Mouse (Mus musculus): ENCODE measurements around the gene Bmpr2. TPM values are rescaled to one million over a fixed set of nuclear protein-coding genes. Genes with fewer than 3 reads are reported as not detected.

Gene Bmpr2
- polyA plus RNA-seq, 1 experiment: 1.9 TPM

- Histone ChIP-seq H3K4me3 (ENCODE audit: low read depth, low read length) (no peak overlapping the region), H3K27me3 (ENCODE audit: control insufficient read depth, insufficient read depth, low read length) (no peaks in the 10 kb centered on the region), H3K27ac (ENCODE audit: insufficient read depth, low read depth, low read length) (no peak overlapping the region), H3K4me1 (ENCODE audit: control insufficient read depth, insufficient read depth, insufficient read length, low read length) (peaks cover 28% of the 10 kb centered on the region), H3K36me3 (ENCODE audit: control insufficient read depth, insufficient read depth, low read length) (no peaks in the 10 kb centered on the region)
- TF ChIP-seq CTCF (IDR thresholded peaks at IDR 0.05; ENCODE audit: extremely low read depth, insufficient read length, insufficient replicate concordance, low read depth, low read length) (no peak), POLR2A (IDR thresholded peaks at IDR 0.05; ENCODE audit: low read depth, low read length) (no peak)
- 52% methylated on average over 8 of the region's 8 CpGs for WGBS
Measured at GRCm38 (mm10) chr1:59892777-59893176, 129.6 kb downstream of the Bmpr2 start.

GRCm38 (mm10) chr1:59894025-59894424 is 130.8 kb downstream of the Bmpr2 start:
- Histone ChIP-seq H3K4me3 (ENCODE audit: low read depth, low read length) (no peak overlapping the region), H3K27ac (ENCODE audit: insufficient read depth, low read depth, low read length) (peak overlapping the region; percentile 77), H3K27me3 (ENCODE audit: control insufficient read depth, insufficient read depth, low read length) (no peaks in the 10 kb centered on the region), H3K36me3 (ENCODE audit: control insufficient read depth, insufficient read depth, low read length) (no peaks in the 10 kb centered on the region), H3K4me1 (ENCODE audit: control insufficient read depth, insufficient read depth, insufficient read length, low read length) (peaks cover 32% of the 10 kb centered on the region)
- WGBS: 25% methylated on average over 4 of the region's 4 CpGs
- no peak for TF ChIP-seq POLR2A (IDR thresholded peaks at IDR 0.05; ENCODE audit: low read depth, low read length)
- no peak for TF ChIP-seq CTCF (IDR thresholded peaks at IDR 0.05; ENCODE audit: extremely low read depth, insufficient read length, insufficient replicate concordance, low read depth, low read length)

GRCm38 (mm10) chr1:59895456-59895855 is 132.3 kb downstream of the Bmpr2 start:
- WGBS: 14% methylated on average over 4 of the region's 4 CpGs
- Histone ChIP-seq H3K4me3 (ENCODE audit: low read depth, low read length) (no peak overlapping the region), H3K27me3 (ENCODE audit: control insufficient read depth, insufficient read depth, low read length) (no peaks in the 10 kb centered on the region), H3K36me3 (ENCODE audit: control insufficient read depth, insufficient read depth, low read length) (no peaks in the 10 kb centered on the region), H3K27ac (ENCODE audit: insufficient read depth, low read depth, low read length) (peak overlapping the region; percentile 89), H3K4me1 (ENCODE audit: control insufficient read depth, insufficient read depth, insufficient read length, low read length) (peaks cover 36% of the 10 kb centered on the region)
- TF ChIP-seq CTCF (IDR thresholded peaks at IDR 0.05; ENCODE audit: extremely low read depth, insufficient read length, insufficient replicate concordance, low read depth, low read length): no peak
- TF ChIP-seq POLR2A (IDR thresholded peaks at IDR 0.05; ENCODE audit: low read depth, low read length): no peak

- H3K4me3 ChIP-seq (ENCODE audit: low read depth, low read length): no peak overlapping the region
- no peaks in the 10 kb centered on the region for H3K36me3 ChIP-seq (ENCODE audit: control insufficient read depth, insufficient read depth, low read length)
- 23% methylated on average over 5 of the region's 5 CpGs for WGBS
- H3K27ac ChIP-seq (ENCODE audit: insufficient read depth, low read depth, low read length): peak overlapping the region; percentile 56
- TF ChIP-seq POLR2A (IDR thresholded peaks at IDR 0.05; ENCODE audit: low read depth, low read length): no peak
- TF ChIP-seq CTCF (IDR thresholded peaks at IDR 0.05; ENCODE audit: extremely low read depth, insufficient read length, insufficient replicate concordance, low read depth, low read length): no peak
- peaks cover 41% of the 10 kb centered on the region for H3K4me1 ChIP-seq (ENCODE audit: control insufficient read depth, insufficient read depth, insufficient read length, low read length)
- H3K27me3 ChIP-seq (ENCODE audit: control insufficient read depth, insufficient read depth, low read length): no peaks in the 10 kb centered on the region
Measured at GRCm38 (mm10) chr1:59897147-59897798, 134.1 kb downstream of the Bmpr2 start.

- no peaks in the 10 kb centered on the region for H3K36me3 ChIP-seq (ENCODE audit: control insufficient read depth, insufficient read depth, low read length)
- TF ChIP-seq CTCF (IDR thresholded peaks at IDR 0.05; ENCODE audit: extremely low read depth, insufficient read length, insufficient replicate concordance, low read depth, low read length) (no peak), POLR2A (IDR thresholded peaks at IDR 0.05; ENCODE audit: low read depth, low read length) (no peak)
- no peak overlapping the region for H3K4me3 ChIP-seq (ENCODE audit: low read depth, low read length)
- H3K27ac ChIP-seq (ENCODE audit: insufficient read depth, low read depth, low read length): peak overlapping the region; percentile 65
- no peaks in the 10 kb centered on the region for H3K27me3 ChIP-seq (ENCODE audit: control insufficient read depth, insufficient read depth, low read length)
- H3K4me1 ChIP-seq (ENCODE audit: control insufficient read depth, insufficient read depth, insufficient read length, low read length): peaks cover 34% of the 10 kb centered on the region
- 32% methylated on average over 2 of the region's 2 CpGs for WGBS
Measured at GRCm38 (mm10) chr1:59899679-59900078, 136.5 kb downstream of the Bmpr2 start.

- Histone ChIP-seq H3K27me3 (ENCODE audit: control insufficient read depth, insufficient read depth, low read length) (no peaks in the 10 kb centered on the region), H3K4me3 (ENCODE audit: low read depth, low read length) (no peak overlapping the region), H3K36me3 (ENCODE audit: control insufficient read depth, insufficient read depth, low read length) (no peaks in the 10 kb centered on the region), H3K4me1 (ENCODE audit: control insufficient read depth, insufficient read depth, insufficient read length, low read length) (peaks cover 24% of the 10 kb centered on the region), H3K27ac (ENCODE audit: insufficient read depth, low read depth, low read length) (no peak overlapping the region)
- TF ChIP-seq POLR2A (IDR thresholded peaks at IDR 0.05; ENCODE audit: low read depth, low read length): no peak
- TF ChIP-seq CTCF (IDR thresholded peaks at IDR 0.05; ENCODE audit: extremely low read depth, insufficient read length, insufficient replicate concordance, low read depth, low read length): no peak
- WGBS: 83% methylated on average over 5 of the region's 5 CpGs
Measured at GRCm38 (mm10) chr1:59901082-59901876, 138.1 kb downstream of the Bmpr2 start.

- 9% methylated on average over 3 of the region's 3 CpGs for WGBS
Measured at GRCm38 (mm10) chr1:59902634-59903033, 139.4 kb downstream of the Bmpr2 start.

More at GRCm38 (mm10) chr1:59902634-59903033, 139.4 kb downstream of the Bmpr2 start:
- 0 out of 2 replicates have a peak overlapping the region, but pooled peaks have one; percentile 64 for H3K27ac ChIP-seq (ENCODE audit: insufficient read depth, low read depth, low read length)
- peaks cover 21% of the 10 kb centered on the region for H3K4me1 ChIP-seq (ENCODE audit: control insufficient read depth, insufficient read depth, insufficient read length, low read length)
- H3K27me3 ChIP-seq (ENCODE audit: control insufficient read depth, insufficient read depth, low read length): no peaks in the 10 kb centered on the region
- no peaks in the 10 kb centered on the region for H3K36me3 ChIP-seq (ENCODE audit: control insufficient read depth, insufficient read depth, low read length)
- no peak overlapping the region for H3K4me3 ChIP-seq (ENCODE audit: low read depth, low read length)
- TF ChIP-seq POLR2A (IDR thresholded peaks at IDR 0.05; ENCODE audit: low read depth, low read length) (no peak), CTCF (IDR thresholded peaks at IDR 0.05; ENCODE audit: extremely low read depth, insufficient read length, insufficient replicate concordance, low read depth, low read length) (no peak)
